Mouse (Mus musculus) heart, embryonic 13.5 days (tissue): ENCODE measurements around the gene Park7. TPM values are rescaled to one million over a fixed set of nuclear protein-coding genes. Genes with fewer than 3 reads are reported as not detected.

Experiments
- ATAC-seq: fragments of 200-750 bp; cut with Nextera tagmentation; 2 replicates; pipeline ENCODE4 v1.8.0; 2017; ENCODE audit warnings: moderate TSS enrichment; ENCODE audit not compliant: insufficient number of reproducible peaks, low FRiP score, low TSS enrichment; ENCODE audit errors: extremely low read depth
- H3K27ac ChIP-seq: fragments of 300-500 bp; sonication (generic); replicated peaks from 2 replicates; pipeline ENCODE4 v1.5.1; 2015; ENCODE audit warnings: moderate library complexity, mild to moderate bottlenecking, inconsistent platforms
- H3K27me3 ChIP-seq: fragments of 300-500 bp; sonication (generic); replicated peaks from 2 replicates; pipeline ENCODE4 v1.6.1; 2015; ENCODE audit warnings: mild to moderate bottlenecking, inconsistent platforms
- H3K36me3 ChIP-seq: fragments of 300-500 bp; sonication (generic); 2 replicates; pipeline ENCODE4 v1.6.1; 2015; ENCODE audit warnings: mild to moderate bottlenecking, inconsistent platforms
- H3K4me1 ChIP-seq: fragments of 300-500 bp; sonication (generic); 2 replicates; pipeline ENCODE4 v1.6.1; 2015; ENCODE audit warnings: inconsistent platforms
- H3K4me2 ChIP-seq: fragments of 300-500 bp; sonication (generic); 2 replicates; pipeline ENCODE4 v1.6.1; 2015; ENCODE audit warnings: inconsistent platforms, mild to moderate bottlenecking, moderate library complexity
- H3K4me3 ChIP-seq: fragments of 300-500 bp; sonication (generic); 2 replicates; pipeline ENCODE4 v1.5.1; 2015; ENCODE audit warnings: moderate library complexity, mild to moderate bottlenecking, inconsistent platforms
- H3K9ac ChIP-seq: fragments of 300-500 bp; sonication (generic); 2 replicates; pipeline ENCODE4 v1.6.1; 2015; ENCODE audit warnings: inconsistent platforms, mild to moderate bottlenecking, moderate library complexity
- H3K9me3 ChIP-seq: fragments of 300-500 bp; sonication (generic); 2 replicates; pipeline ENCODE4 v1.6.1; 2016; ENCODE audit warnings: inconsistent platforms
- WGBS: fragments of 180-500 bp; shearing (Covaris S2); methylation state at CpG from one replicate; pipeline ENCODE4 v1.1.7; 2015; ENCODE audit warnings: mixed read lengths; 5-methylcytosine and 5-hydroxymethylcytosine counted together
- polyA plus RNA-seq: library from polyadenylated mRNA; unstranded; fragments of >200 nt; fragmentation: Nextera tagmentation; extraction: Ambion mirVana; gene quantifications from 2 replicates; pipeline ENCODE4 v1.2.1, GENCODE M21; 2015

Park7 gene
- polyA plus RNA-seq, 1 experiment from 2014 or later = 298 TPM

DNA sequence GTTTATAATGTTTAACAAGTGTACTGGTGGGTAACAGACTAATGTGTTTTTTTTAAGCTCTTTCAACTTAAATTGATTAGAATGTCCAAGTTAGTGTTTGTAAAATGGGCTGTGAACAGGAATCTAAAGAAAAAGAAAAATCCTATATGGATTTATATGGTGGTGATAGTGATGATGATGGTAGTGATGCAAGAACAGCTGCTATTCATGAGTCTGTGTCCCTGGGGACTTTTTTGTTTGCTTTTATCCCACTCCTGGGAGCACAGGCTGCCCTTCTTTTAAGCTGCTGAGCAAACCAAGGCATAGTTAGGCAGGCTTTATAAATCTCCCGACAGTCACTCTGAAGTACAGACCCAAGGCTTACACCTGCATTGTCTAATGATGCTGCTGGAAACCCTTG lies 19.3 kb upstream of the Park7 start:
- Histone ChIP-seq H3K27ac (no peak overlapping the region), H3K9me3 (no peaks in the 10 kb centered on the region), H3K9ac (no peak overlapping the region), H3K27me3 (peaks cover 28% of the 10 kb centered on the region), H3K36me3 (no peaks in the 10 kb centered on the region), H3K4me2 (no peak overlapping the region), H3K4me1 (peaks cover 9% of the 10 kb centered on the region), H3K4me3 (no peak overlapping the region)
- 88% methylated on average over 1 of the region's 1 CpGs for WGBS
- ATAC-seq = no peak

DNA sequence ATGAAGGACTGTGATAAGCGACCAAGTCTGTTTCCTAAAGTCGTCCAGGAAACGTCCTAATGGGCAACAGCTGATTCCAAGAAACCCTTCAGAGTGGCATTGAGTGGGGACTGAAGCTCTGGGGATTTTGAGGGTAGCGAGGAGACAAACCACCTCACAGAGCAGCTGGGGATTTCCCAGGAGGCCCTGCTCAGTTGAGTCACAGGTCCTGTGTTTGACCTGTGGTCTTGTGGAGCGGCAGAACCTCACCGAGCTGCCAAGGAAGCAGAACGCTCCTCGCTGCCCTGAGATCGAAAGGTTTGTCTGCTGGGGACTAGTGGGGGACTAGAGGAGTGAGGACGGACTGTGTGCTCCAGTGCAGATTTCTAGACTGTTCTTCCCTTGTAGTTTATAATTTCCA lies 13.6 kb upstream of the Park7 start:
- Histone ChIP-seq H3K36me3 (no peaks in the 10 kb centered on the region), H3K9me3 (no peaks in the 10 kb centered on the region), H3K4me3 (no peak overlapping the region), H3K4me1 (peaks cover 7% of the 10 kb centered on the region; the same call in 1 of the 2 replicates), H3K27ac (no peak overlapping the region), H3K9ac (no peak overlapping the region), H3K27me3 (peaks cover 21% of the 10 kb centered on the region), H3K4me2 (no peak overlapping the region)
- ATAC-seq = no peak
- WGBS = 59% methylated on average over 10 of the region's 10 CpGs

DNA sequence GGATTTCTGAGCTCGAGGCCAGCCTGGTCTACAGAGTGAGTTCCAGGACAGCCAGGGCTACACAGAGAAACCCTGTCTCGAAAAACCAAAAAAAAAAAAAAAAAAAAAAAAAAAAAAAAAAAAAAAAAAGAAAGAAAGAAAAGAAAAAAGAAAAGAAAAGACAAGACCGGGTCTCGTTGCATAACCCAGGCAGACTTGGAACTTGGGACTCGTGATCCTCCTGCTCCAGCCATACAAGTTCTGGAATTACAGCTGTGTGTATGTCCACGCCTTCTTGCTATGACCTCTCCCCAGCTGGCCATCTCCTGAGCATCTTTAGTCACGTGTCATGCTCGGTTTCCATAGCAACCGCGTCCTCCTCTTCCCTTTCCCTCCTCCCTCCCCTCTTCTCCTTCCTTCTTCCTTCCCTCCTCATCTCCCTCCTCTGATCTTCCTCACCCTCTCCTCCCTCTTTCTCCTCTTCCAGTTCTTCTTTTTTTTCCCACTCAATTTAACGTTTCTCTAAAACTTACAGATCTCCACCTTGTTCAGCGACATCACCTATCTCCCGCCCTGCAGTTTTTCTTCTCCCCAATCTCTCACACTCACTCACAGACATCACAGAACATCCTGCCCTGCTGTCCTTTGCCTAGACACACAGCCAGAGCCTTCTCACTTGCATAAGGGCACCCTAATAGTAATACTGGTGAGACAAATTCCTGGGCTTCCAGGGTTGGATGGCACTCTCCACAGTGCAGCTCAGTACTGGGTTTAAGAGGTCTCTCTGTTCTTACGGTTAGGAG lies 12.9 kb upstream of the Park7 start:
- 53% methylated on average over 14 of the region's 14 CpGs for WGBS
- ATAC-seq = no peak
- no peaks in the 10 kb centered on the region for H3K36me3 ChIP-seq
- peaks cover 7% of the 10 kb centered on the region; the same call in 1 of the 2 replicates for H3K4me1 ChIP-seq
- no peaks in the 10 kb centered on the region for H3K9me3 ChIP-seq
- no peak overlapping the region for H3K9ac ChIP-seq
- no peak overlapping the region for H3K4me3 ChIP-seq
- H3K27me3 ChIP-seq = peaks cover 18% of the 10 kb centered on the region
- no peak overlapping the region for H3K4me2 ChIP-seq
- H3K27ac ChIP-seq = no peak overlapping the region

DNA sequence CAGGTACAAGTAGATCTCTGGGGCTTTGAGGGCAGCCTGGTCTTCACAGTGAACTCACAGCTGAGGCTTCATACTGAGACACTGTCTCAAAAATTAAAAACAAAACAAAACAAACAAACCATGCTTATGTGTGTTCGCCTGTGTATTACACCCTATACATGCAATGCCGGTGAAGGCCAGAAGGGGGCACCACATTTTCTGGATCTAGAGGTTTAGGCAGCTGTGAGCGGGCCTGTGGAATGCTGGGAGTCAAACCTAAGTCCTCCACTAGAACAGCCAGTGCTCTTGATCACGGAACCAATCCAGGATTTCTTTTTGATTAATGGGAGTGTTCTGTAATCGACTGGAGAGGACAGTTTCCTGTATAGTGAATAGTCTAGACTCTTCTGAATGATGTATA lies 11.7 kb upstream of the Park7 start:
- peaks cover 18% of the 10 kb centered on the region for H3K27me3 ChIP-seq
- WGBS = 49% methylated on average over 5 of the region's 5 CpGs
- peaks cover 7% of the 10 kb centered on the region; the same call in 1 of the 2 replicates for H3K4me1 ChIP-seq
- no peaks in the 10 kb centered on the region for H3K9me3 ChIP-seq
- H3K27ac ChIP-seq = no peak overlapping the region
- no peak overlapping the region for H3K4me2 ChIP-seq
- H3K36me3 ChIP-seq = no peaks in the 10 kb centered on the region
- no peak for ATAC-seq
- no peak overlapping the region for H3K4me3 ChIP-seq
- no peak overlapping the region for H3K9ac ChIP-seq

DNA sequence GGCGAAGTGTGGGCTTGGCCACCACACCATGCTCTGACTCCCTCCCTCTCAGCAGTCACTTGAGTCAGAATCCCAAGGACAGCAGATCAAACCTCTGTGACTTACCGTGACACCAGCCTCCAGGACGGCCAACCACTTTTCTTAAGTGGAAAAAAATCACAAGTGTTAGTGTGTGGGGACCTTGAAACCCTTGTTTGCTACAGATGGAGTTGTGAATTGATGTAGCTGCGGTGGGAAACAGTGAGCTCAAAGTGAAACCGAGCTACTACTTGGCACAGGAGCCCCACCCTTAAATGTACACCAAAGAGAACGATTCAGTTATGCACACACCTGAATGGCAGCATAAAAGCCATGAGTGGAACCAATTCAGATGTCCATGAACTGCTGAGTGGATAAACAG lies 10.7 kb upstream of the Park7 start:
- Histone ChIP-seq H3K27me3 (peaks cover 18% of the 10 kb centered on the region), H3K27ac (no peak overlapping the region), H3K9me3 (no peaks in the 10 kb centered on the region), H3K4me3 (no peak overlapping the region), H3K4me2 (no peak overlapping the region), H3K9ac (no peak overlapping the region), H3K4me1 (peaks cover 7% of the 10 kb centered on the region; the same call in 1 of the 2 replicates), H3K36me3 (no peaks in the 10 kb centered on the region)
- WGBS = 73% methylated on average over 6 of the region's 6 CpGs
- ATAC-seq = no peak

DNA sequence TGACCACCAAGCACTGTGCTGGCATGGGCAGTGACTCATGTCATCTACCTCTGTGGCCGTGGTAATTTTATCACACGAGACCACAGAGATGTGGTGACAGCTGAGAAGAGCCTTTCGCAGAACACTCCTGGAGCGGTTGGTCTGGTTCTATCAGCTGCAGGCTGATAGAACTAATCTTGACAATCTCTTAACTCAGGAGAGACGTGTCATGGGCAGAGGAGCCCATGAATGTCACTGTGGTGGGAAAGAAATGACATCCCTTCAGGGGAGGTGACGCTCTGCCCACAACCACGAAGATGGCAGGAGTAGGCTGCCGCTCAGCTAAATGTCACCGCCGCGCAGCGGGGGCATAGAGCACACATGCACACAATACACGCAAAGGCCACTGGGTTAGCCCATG lies 10.1 kb upstream of the Park7 start:
- Histone ChIP-seq H3K4me1 (peaks cover 7% of the 10 kb centered on the region; the same call in 1 of the 2 replicates), H3K9me3 (no peaks in the 10 kb centered on the region), H3K4me3 (no peak overlapping the region), H3K36me3 (no peaks in the 10 kb centered on the region), H3K27me3 (peaks cover 14% of the 10 kb centered on the region), H3K27ac (no peak overlapping the region), H3K4me2 (0 out of 2 replicates have a peak overlapping the region, but pooled peaks have one; percentile 19), H3K9ac (no peak overlapping the region)
- 42% methylated on average over 13 of the region's 13 CpGs for WGBS
- no peak for ATAC-seq

DNA sequence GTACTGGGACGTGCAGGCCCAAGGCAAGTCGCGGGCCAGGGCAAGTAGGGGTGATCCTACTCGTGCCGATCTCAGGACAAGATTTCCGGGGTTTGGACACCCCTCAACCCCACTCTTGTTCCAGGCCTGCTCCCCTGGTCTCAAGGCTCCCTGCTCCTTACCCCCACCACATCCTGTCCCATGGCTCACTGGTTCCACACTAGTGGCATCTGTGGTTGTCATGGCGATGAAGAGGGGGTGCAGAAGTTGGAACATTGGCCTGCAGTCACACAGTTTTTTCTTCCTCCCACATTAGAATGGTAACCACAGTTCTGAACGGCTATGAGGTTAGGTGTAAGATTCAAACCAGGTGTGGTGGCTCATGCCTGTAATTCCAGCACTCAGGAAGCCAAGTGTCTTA lies 7.0 kb upstream of the Park7 start:
- Histone ChIP-seq H3K9ac (no peak overlapping the region), H3K27ac (no peak overlapping the region), H3K9me3 (no peaks in the 10 kb centered on the region), H3K4me2 (no peak overlapping the region), H3K4me1 (peaks cover 7% of the 10 kb centered on the region), H3K27me3 (no peaks in the 10 kb centered on the region), H3K36me3 (no peaks in the 10 kb centered on the region), H3K4me3 (no peak overlapping the region)
- WGBS = 79% methylated on average over 8 of the region's 8 CpGs
- no peak for ATAC-seq

DNA sequence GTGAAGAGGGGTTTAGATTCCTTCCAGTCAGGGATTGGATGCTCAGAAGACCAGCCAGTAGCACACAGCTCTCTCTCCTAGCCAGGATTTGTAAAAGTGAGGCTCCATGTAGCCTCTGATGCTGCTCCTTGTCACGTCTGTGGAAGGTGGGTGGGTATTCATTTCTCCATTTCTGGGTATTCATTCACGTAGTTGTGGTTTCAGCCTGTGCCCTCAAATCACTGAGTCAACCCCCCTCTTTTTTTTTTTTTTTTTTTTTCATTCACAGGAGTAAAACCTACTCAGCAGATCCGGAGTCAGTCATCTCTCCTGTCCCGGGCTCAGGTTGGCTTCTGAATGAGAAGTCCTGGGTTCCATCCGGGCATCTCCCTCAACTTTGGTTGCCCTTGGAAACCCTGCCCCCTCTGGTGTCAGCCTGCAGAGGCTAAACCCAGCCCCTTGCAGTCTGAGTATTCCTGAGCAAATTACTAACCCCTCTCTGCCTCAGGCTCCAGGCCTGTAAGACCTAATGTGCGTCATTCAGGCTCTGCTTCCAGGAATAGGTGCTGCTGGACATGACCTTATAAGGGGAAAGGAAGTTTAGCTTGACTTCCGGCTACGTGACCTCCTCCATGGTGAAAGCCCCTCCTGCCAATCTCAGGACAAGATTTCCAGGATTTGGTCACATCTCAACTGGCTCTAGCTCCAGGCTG lies 3.2 kb upstream of the Park7 start:
- no peaks in the 10 kb centered on the region for H3K27me3 ChIP-seq
- no peak overlapping the region for H3K4me3 ChIP-seq
- no peaks in the 10 kb centered on the region for H3K9me3 ChIP-seq
- 55% methylated on average over 8 of the region's 8 CpGs for WGBS
- no peak for ATAC-seq
- H3K9ac ChIP-seq = no peak overlapping the region
- H3K36me3 ChIP-seq = no peaks in the 10 kb centered on the region
- H3K4me1 ChIP-seq = peaks cover 21% of the 10 kb centered on the region
- H3K4me2 ChIP-seq = no peak overlapping the region
- no peak overlapping the region for H3K27ac ChIP-seq

DNA sequence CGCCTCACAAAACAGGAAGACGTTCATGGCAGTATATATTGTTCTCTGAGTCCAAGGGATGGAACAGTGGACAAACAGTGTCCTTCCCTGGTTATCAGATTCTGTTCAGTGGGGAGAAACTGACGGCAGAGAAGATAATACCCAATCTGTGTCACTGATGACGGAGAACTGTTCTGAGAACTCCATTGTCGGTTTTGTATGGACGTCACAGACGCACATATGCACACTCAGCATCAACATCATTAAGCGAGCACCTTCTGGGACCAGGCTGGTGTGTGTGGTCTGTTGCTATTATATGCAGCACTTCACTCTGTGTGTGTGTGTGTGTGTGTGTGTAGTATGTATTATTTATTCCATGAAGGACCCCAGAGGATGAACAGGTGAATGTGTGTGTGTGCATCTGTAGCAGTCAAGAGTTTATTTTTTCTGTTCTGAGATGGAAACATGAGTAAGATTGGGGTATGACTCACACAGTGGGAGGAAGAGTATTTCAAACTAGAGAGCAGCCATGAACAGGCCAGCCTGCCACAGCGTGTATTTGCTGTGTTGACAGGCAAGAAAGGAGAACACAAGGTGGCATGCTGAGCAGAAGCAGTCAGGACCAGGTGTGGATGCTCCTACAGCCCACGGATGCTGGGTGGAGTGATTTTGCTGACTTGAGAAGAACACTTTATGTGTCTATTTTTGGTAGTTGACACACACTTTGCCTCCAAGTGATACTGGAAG lies 1.1 kb upstream of the Park7 start:
- Histone ChIP-seq H3K9me3 (no peaks in the 10 kb centered on the region), H3K27me3 (no peaks in the 10 kb centered on the region), H3K27ac (peak overlapping the region; percentile 88), H3K9ac (peak overlapping the region; percentile 89), H3K4me2 (peak overlapping the region; percentile 82), H3K36me3 (no peaks in the 10 kb centered on the region), H3K4me1 (peaks cover 21% of the 10 kb centered on the region), H3K4me3 (peak overlapping the region; percentile 78)
- WGBS = 51% methylated on average over 10 of the region's 10 CpGs
- ATAC-seq = no peak

DNA sequence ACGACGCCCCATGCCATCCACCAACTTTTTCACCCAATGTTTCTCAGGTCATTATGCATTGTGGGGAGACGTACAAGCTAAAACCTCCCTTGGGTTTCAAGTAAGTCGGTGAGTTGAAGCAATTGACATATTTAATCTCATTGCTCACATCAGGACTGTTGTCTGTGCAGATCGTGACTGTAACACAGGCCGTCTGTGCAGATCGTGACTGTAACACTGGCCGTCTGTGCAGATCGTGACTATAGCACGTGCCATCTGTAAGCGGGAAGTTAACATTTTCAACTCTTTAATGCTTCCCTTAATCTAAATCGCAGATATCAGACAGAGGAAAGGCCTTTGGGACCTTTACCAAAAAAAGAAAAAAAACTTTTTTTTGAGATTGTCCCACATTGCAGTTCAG lies 494 bp downstream of the Park7 start:
- Histone ChIP-seq H3K9ac (peak overlapping the region; percentile 89), H3K4me2 (peak overlapping the region; percentile 82), H3K27ac (peak overlapping the region; percentile 88), H3K27me3 (no peaks in the 10 kb centered on the region), H3K4me1 (peaks cover 29% of the 10 kb centered on the region), H3K4me3 (peak overlapping the region; percentile 78), H3K36me3 (no peaks in the 10 kb centered on the region), H3K9me3 (no peaks in the 10 kb centered on the region)
- ATAC-seq = no peak
- 15% methylated on average over 12 of the region's 12 CpGs for WGBS

GRCm38 (mm10) chr4:150910164-150910951 lies 3.9 kb downstream of the Park7 start:
- Histone ChIP-seq H3K36me3 (peaks cover 27% of the 10 kb centered on the region), H3K27me3 (no peaks in the 10 kb centered on the region), H3K9ac (peak overlapping the region; percentile 72), H3K4me1 (peaks cover 36% of the 10 kb centered on the region), H3K27ac (peak overlapping the region; percentile 80), H3K4me3 (peak overlapping the region; percentile 80), H3K4me2 (peak overlapping the region; percentile 73), H3K9me3 (no peaks in the 10 kb centered on the region)
- ATAC-seq = no peak
- 83% methylated on average over 19 of the region's 19 CpGs for WGBS
